Mouse (Mus musculus) forebrain, embryonic 11.5 days (tissue): ENCODE results near the gene Trib2. TPM values are rescaled to one million over a fixed set of nuclear protein-coding genes. Genes with fewer than 3 reads are reported as not detected.
A peak's percentile ranks its signal among the peaks of the same experiment; 100 is the strongest.

Source experiments
- ATAC-seq: fragments of 200-750 bp; cut with Nextera tagmentation; replicated peaks from 2 replicates; pipeline ENCODE4 v1.8.0; 2017; ENCODE audit warnings: moderate TSS enrichment; ENCODE audit not compliant: low FRiP score
- DNase-seq: peaks from one replicate; pipeline ENCODE4 v3.0.0-alpha.2; 2017; ENCODE audit warnings: low spot score
- H3K27ac ChIP-seq: fragments of 300-500 bp; sonication (generic); 2 replicates; pipeline ENCODE4 v1.5.1; 2014; ENCODE audit warnings: low read depth, low read length
- H3K27me3 ChIP-seq: fragments of 300-500 bp; sonication (generic); 2 replicates; pipeline ENCODE4 v1.6.1; 2014; ENCODE audit warnings: mild to moderate bottlenecking, low read length, mixed read lengths; ENCODE audit not compliant: control insufficient read depth, insufficient read depth
- H3K36me3 ChIP-seq: fragments of 300-500 bp; sonication (generic); 2 replicates; pipeline ENCODE4 v1.6.1; 2014; ENCODE audit warnings: mild to moderate bottlenecking, low read length, moderate library complexity, mixed read lengths; ENCODE audit not compliant: control insufficient read depth, insufficient read depth
- H3K4me1 ChIP-seq: fragments of 300-500 bp; sonication (generic); replicated peaks from 2 replicates; pipeline ENCODE4 v1.6.1; 2014; ENCODE audit warnings: low read length, mixed read lengths; ENCODE audit not compliant: control insufficient read depth, insufficient read depth
- H3K4me2 ChIP-seq: fragments of 300-500 bp; sonication (generic); 2 replicates; pipeline ENCODE4 v1.6.1; 2014; ENCODE audit warnings: low read depth, mild to moderate bottlenecking, low read length, moderate library complexity, mixed read lengths; ENCODE audit not compliant: severe bottlenecking
- H3K4me3 ChIP-seq: fragments of 300-500 bp; sonication (generic); 2 replicates; pipeline ENCODE4 v1.5.1; 2014; ENCODE audit warnings: low read depth, low read length
- H3K9ac ChIP-seq: fragments of 300-500 bp; sonication (generic); 2 replicates; pipeline ENCODE4 v1.6.1; 2014; ENCODE audit warnings: low read length
- H3K9me3 ChIP-seq: fragments of 300-500 bp; sonication (generic); 2 replicates; pipeline ENCODE4 v1.6.1; 2016; ENCODE audit warnings: low read length, mixed read lengths; ENCODE audit not compliant: control insufficient read depth
- WGBS: fragments of 180-500 bp; shearing (Covaris S2); extraction: QIAGEN DNeasy Blood & Tissue Kit; methylation state at CpG from one replicate; pipeline ENCODE4 v1.1.7; 2014; 5-methylcytosine and 5-hydroxymethylcytosine counted together
- polyA plus RNA-seq: library from polyadenylated mRNA; unstranded; fragments of >200 nt; fragmentation: Nextera tagmentation; extraction: Ambion mirVana; gene quantifications from 2 replicates; pipeline ENCODE4 v1.2.1, GENCODE M21; 2014

Gene Trib2
- polyA plus RNA-seq: 57.4 and 59.5 TPM in 2 replicates

GRCm38 (mm10) chr12:15816740-15817178 lies at the start of gene Trib2:
Trib2 (minus strand) TSS chr12:15816922.
- under 1% methylated on average over 50 of the region's 50 CpGs for WGBS

GRCm38 (mm10) chr12:15858005-15858404 lies 41.3 kb upstream of the Trib2 start:
- H3K36me3 ChIP-seq: no peaks in the 10 kb centered on the region
- H3K9ac ChIP-seq: no peak overlapping the region
- 91% methylated on average over 4 of the region's 4 CpGs for WGBS
- H3K27ac ChIP-seq: no peak overlapping the region
- no peaks in the 10 kb centered on the region for H3K27me3 ChIP-seq
- H3K4me3 ChIP-seq: no peak overlapping the region
- ATAC-seq: no peak
- H3K4me2 ChIP-seq: no peak overlapping the region
- no peak for DNase-seq
- no peaks in the 10 kb centered on the region for H3K4me1 ChIP-seq
- no peaks in the 10 kb centered on the region for H3K9me3 ChIP-seq

More at GRCm38 (mm10) chr12:15816740-15817178, at the start of gene Trib2:
- DNase-seq: peak; percentile 98
- Histone ChIP-seq H3K36me3 (no peaks in the 10 kb centered on the region), H3K9me3 (no peaks in the 10 kb centered on the region), H3K4me2 (peak within 1 kb of the TSS; percentile 63), H3K4me3 (peak within 1 kb of the TSS; percentile 81), H3K27me3 (no peaks in the 10 kb centered on the region), H3K9ac (peak within 1 kb of the TSS; percentile 98), H3K27ac (peak within 1 kb of the TSS; percentile 87), H3K4me1 (peaks cover 8% of the 10 kb centered on the region; the same call in 1 of the 2 replicates)
- ATAC-seq: peak; percentile 93

- Histone ChIP-seq H3K27ac (no peak overlapping the region), H3K4me3 (no peak overlapping the region), H3K4me2 (no peak overlapping the region), H3K4me1 (0 out of 2 replicates have a peak, but pooled peaks cover 2% of the 10 kb centered on the region), H3K9me3 (no peaks in the 10 kb centered on the region), H3K36me3 (no peaks in the 10 kb centered on the region), H3K27me3 (no peaks in the 10 kb centered on the region), H3K9ac (no peak overlapping the region)
- 90% methylated on average over 5 of the region's 5 CpGs for WGBS
- no peak for ATAC-seq
- no peak for DNase-seq
These were observed 39.2 kb upstream of the Trib2 start for GRCm38 (mm10) chr12:15855891-15856290.

GRCm38 (mm10) chr12:15852781-15853180 lies 36.1 kb upstream of the Trib2 start:
- ATAC-seq (no peak), DNase-seq (no peak)
- Histone ChIP-seq H3K9ac (no peak overlapping the region), H3K4me1 (0 out of 2 replicates have a peak, but pooled peaks cover 2% of the 10 kb centered on the region), H3K4me3 (no peak overlapping the region), H3K27me3 (no peaks in the 10 kb centered on the region), H3K27ac (no peak overlapping the region), H3K4me2 (no peak overlapping the region), H3K36me3 (no peaks in the 10 kb centered on the region), H3K9me3 (no peaks in the 10 kb centered on the region)
- 46% methylated on average over 4 of the region's 4 CpGs for whole genome bisulfite sequencing

GRCm38 (mm10) chr12:15852031-15852430 lies 35.3 kb upstream of the Trib2 start:
- Histone ChIP-seq H3K27ac (no peak overlapping the region), H3K9me3 (no peaks in the 10 kb centered on the region), H3K9ac (no peak overlapping the region), H3K4me3 (no peak overlapping the region), H3K27me3 (no peaks in the 10 kb centered on the region), H3K4me1 (0 out of 2 replicates have a peak, but pooled peaks cover 2% of the 10 kb centered on the region), H3K4me2 (no peak overlapping the region), H3K36me3 (no peaks in the 10 kb centered on the region)
- ATAC-seq: no peak
- no peak for DNase-seq
- 85% methylated on average over 4 of the region's 4 CpGs for WGBS

- DNase-seq: no peak
- 81% methylated on average over 8 of the region's 8 CpGs for WGBS
- H3K27ac ChIP-seq: no peak overlapping the region
- H3K4me3 ChIP-seq: no peak overlapping the region
- H3K36me3 ChIP-seq: no peaks in the 10 kb centered on the region
- H3K9ac ChIP-seq: no peak overlapping the region
- H3K4me1 ChIP-seq: 0 out of 2 replicates have a peak, but pooled peaks cover 2% of the 10 kb centered on the region
- H3K27me3 ChIP-seq: no peaks in the 10 kb centered on the region
- no peak for ATAC-seq
- H3K9me3 ChIP-seq: no peaks in the 10 kb centered on the region
- H3K4me2 ChIP-seq: no peak overlapping the region
These were observed 33.7 kb upstream of the Trib2 start for GRCm38 (mm10) chr12:15850441-15850895.

- Histone ChIP-seq H3K27me3 (no peaks in the 10 kb centered on the region), H3K9me3 (no peaks in the 10 kb centered on the region), H3K4me1 (0 out of 2 replicates have a peak, but pooled peaks cover 2% of the 10 kb centered on the region), H3K36me3 (no peaks in the 10 kb centered on the region), H3K4me2 (no peak overlapping the region), H3K4me3 (no peak overlapping the region), H3K27ac (no peak overlapping the region), H3K9ac (no peak overlapping the region)
- WGBS: 77% methylated on average over 3 of the region's 3 CpGs
- no peak for DNase-seq
- ATAC-seq: no peak
These were observed 33.2 kb upstream of the Trib2 start for GRCm38 (mm10) chr12:15849861-15850294.

- H3K9ac ChIP-seq: no peak overlapping the region
- H3K27me3 ChIP-seq: no peaks in the 10 kb centered on the region
- H3K36me3 ChIP-seq: no peaks in the 10 kb centered on the region
- WGBS: 98% methylated on average over 4 of the region's 4 CpGs
- DNase-seq (no peak), ATAC-seq (no peak)
- no peaks in the 10 kb centered on the region for H3K9me3 ChIP-seq
- no peak overlapping the region for H3K4me2 ChIP-seq
- H3K27ac ChIP-seq: no peak overlapping the region
- H3K4me3 ChIP-seq: no peak overlapping the region
- 0 out of 2 replicates have a peak, but pooled peaks cover 2% of the 10 kb centered on the region for H3K4me1 ChIP-seq
These were observed 31.7 kb upstream of the Trib2 start for GRCm38 (mm10) chr12:15848391-15848790.

- no peaks in the 10 kb centered on the region for H3K36me3 ChIP-seq
- H3K4me3 ChIP-seq: no peak overlapping the region
- no peak overlapping the region for H3K4me2 ChIP-seq
- no peak overlapping the region for H3K9ac ChIP-seq
- no peaks in the 10 kb centered on the region for H3K27me3 ChIP-seq
- no peaks in the 10 kb centered on the region for H3K4me1 ChIP-seq
- H3K9me3 ChIP-seq: no peaks in the 10 kb centered on the region
- DNase-seq (no peak), ATAC-seq (no peak)
- H3K27ac ChIP-seq: no peak overlapping the region
- WGBS: 82% methylated on average over 3 of the region's 3 CpGs
These were observed 28.0 kb upstream of the Trib2 start for GRCm38 (mm10) chr12:15844701-15845100.
